Mouse (Mus musculus) macrophage (primary cell): ENCODE results near the gene Celsr1. TPM values are rescaled to one million over a fixed set of nuclear protein-coding genes. Genes with fewer than 3 reads are reported as not detected.

Source experiments
- H3K27ac ChIP-seq: fragments of 350-480 bp; formaldehyde crosslinking; 2 replicates; pipeline ENCODE4 v1.9.0; 2021
- H3K36me3 ChIP-seq: fragments of 350-480 bp; formaldehyde crosslinking; 2 replicates; pipeline ENCODE4 v1.9.0; 2021; ENCODE audit errors: inconsistent target
- H3K4me3 ChIP-seq: fragments of 350-480 bp; formaldehyde crosslinking; 2 replicates; pipeline ENCODE4 v1.9.0; 2021; ENCODE audit errors: inconsistent target
- H3K79me2 ChIP-seq: fragments of 350-480 bp; formaldehyde crosslinking; 2 replicates; pipeline ENCODE4 v1.9.0; 2021; ENCODE audit errors: inconsistent target
- WGBS: methylation state at CpG from one replicate; pipeline ENCODE4 v1.1.7; 2026; ENCODE audit warnings: inconsistent platforms; ENCODE audit not compliant: missing documents; 5-methylcytosine and 5-hydroxymethylcytosine counted together
- polyA plus RNA-seq: library from polyadenylated mRNA; stranded (reverse); fragments of 250-400 nt; gene quantifications from 3 replicates; pipeline ENCODE4 v1.2.4, GENCODE M21; 2018; ENCODE audit warnings: inconsistent platforms
- total RNA-seq, 78 experiments: library from RNA; depleted of rRNA; stranded (reverse); fragments of 250-400 nt; gene quantifications; 1 replicate in 9 of 78; 2 replicates in 24 of 78; 3 replicates in 43 of 78; 4 replicates in 2 of 78; pipeline ENCODE4 v1.2.4; 2018; ENCODE audit warnings: inconsistent platforms in 56 of 78

Gene Celsr1
- not detected for total RNA-seq (2018; cell fraction: chromatin; rRNA removed)
- under 1 TPM in 8 of 26 experiments, not detected in 18; under 0.01 to 0.05 (median under 0.01) TPM for total RNA-seq (2018; cell fraction: cytosol; rRNA removed)
- total RNA-seq (2018; cell fraction: nucleus; rRNA removed): under 1 TPM in 6 of 26 experiments, not detected in 20; 0.04 to 0.30 (median 0.07) TPM
- polyA plus RNA-seq: not detected in 3 replicates

- under 1% methylated on average over 80 of the region's 80 CpGs for WGBS
- H3K36me3 ChIP-seq: no peaks in the 10 kb centered on the region
- no peak within 1 kb of the TSS for H3K27ac ChIP-seq
- no peak within 1 kb of the TSS for H3K4me3 ChIP-seq
- no peaks in the 10 kb centered on the region for H3K79me2 ChIP-seq
Observed at GRCm38 (mm10) chr15:86033191-86033841, at the start of gene Celsr1. TSS of gene Celsr1 (minus strand) at chr15:86033777.

GRCm38 (mm10) chr15:86083261-86083741, 49.7 kb upstream of the Celsr1 start:
- WGBS: 11% methylated on average over 6 of the region's 6 CpGs
- no peaks in the 10 kb centered on the region for H3K36me3 ChIP-seq
- no peaks in the 10 kb centered on the region for H3K79me2 ChIP-seq
- no peak overlapping the region for H3K4me3 ChIP-seq
- H3K27ac ChIP-seq: no peak overlapping the region

DNA sequence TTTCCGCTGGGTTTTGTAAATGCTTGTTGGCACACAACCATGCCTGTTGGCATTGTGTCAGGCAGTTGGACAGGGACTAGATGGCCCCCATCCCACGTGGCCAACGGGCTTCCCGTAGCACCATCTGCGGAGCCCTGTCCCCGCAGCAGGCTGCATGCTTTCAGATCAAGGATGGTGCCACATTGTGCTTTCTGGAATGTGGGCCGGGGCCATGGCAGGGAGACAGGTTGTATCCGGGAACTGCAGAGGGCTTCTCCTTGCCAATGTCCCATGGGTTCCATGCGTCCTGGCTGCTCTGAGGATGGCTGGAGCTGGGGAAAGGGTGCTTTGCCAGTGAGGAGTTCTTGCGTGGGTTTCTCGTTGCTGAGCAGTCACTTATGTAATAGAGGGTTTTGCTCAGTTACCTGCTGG, 49.0 kb upstream of the Celsr1 start:
- 93% methylated on average over 11 of the region's 11 CpGs for WGBS
- H3K79me2 ChIP-seq: no peaks in the 10 kb centered on the region
- no peak overlapping the region for H3K4me3 ChIP-seq
- no peak overlapping the region for H3K27ac ChIP-seq
- H3K36me3 ChIP-seq: no peaks in the 10 kb centered on the region

- H3K79me2 ChIP-seq: no peaks in the 10 kb centered on the region
- no peak overlapping the region for H3K4me3 ChIP-seq
- 100% methylated on average over 7 of the region's 12 CpGs for WGBS
- no peaks in the 10 kb centered on the region for H3K36me3 ChIP-seq
- no peak overlapping the region for H3K27ac ChIP-seq
Observed at GRCm38 (mm10) chr15:86081654-86082053, 48.1 kb upstream of the Celsr1 start.

DNA sequence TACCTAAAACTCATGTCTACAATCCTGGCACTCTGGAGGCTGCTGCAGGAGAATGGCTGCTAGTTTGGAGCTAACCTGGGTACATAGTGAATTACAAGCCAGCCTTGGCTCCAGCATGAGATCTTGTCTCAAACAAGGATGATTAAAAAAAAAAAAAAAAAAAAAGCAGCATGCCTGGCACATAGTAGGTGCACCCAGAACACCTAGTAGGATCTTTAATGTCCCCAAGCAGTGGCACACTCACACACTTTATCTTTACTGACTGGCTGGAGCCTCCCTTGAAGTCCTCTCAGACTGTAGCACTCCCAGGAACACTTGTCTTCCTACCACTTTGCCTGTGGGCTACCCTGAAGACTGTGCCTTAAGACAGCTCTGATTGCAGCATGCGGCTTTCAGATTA, 46.8 kb upstream of the Celsr1 start:
- WGBS: 91% methylated on average over 1 of the region's 1 CpGs

DNA sequence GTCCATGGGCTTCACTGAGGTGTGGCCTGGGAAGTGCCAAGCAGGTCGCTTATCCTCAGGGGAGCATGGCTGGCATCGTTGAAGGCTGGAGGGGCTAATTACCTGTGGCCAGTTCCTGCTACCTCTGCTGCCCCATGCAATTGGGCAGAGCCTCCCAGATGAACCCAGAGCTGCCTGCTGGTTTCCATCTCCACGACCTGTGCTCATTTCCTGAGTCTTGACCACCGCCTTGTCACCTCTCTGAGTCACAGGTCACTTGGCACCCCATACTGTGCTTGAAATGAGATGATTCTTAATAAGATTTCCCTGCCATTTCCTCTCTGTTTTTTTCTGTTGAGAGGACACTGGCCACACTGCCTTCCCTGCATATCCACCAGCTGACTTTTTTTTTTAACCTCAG, 46.3 kb upstream of the Celsr1 start:
- Histone ChIP-seq H3K4me3 (no peak overlapping the region), H3K79me2 (no peaks in the 10 kb centered on the region), H3K27ac (no peak overlapping the region), H3K36me3 (no peaks in the 10 kb centered on the region)
- 77% methylated on average over 4 of the region's 4 CpGs for WGBS

More for the DNA sequence above, 46.8 kb upstream of the Celsr1 start:
- Histone ChIP-seq H3K36me3 (no peaks in the 10 kb centered on the region), H3K27ac (no peak overlapping the region), H3K79me2 (no peaks in the 10 kb centered on the region), H3K4me3 (no peak overlapping the region)

- 75% methylated on average over 5 of the region's 5 CpGs for WGBS
- Histone ChIP-seq H3K36me3 (no peaks in the 10 kb centered on the region), H3K79me2 (no peaks in the 10 kb centered on the region), H3K4me3 (no peak overlapping the region), H3K27ac (no peak overlapping the region)
Observed at GRCm38 (mm10) chr15:86079467-86079866, 45.9 kb upstream of the Celsr1 start.

DNA sequence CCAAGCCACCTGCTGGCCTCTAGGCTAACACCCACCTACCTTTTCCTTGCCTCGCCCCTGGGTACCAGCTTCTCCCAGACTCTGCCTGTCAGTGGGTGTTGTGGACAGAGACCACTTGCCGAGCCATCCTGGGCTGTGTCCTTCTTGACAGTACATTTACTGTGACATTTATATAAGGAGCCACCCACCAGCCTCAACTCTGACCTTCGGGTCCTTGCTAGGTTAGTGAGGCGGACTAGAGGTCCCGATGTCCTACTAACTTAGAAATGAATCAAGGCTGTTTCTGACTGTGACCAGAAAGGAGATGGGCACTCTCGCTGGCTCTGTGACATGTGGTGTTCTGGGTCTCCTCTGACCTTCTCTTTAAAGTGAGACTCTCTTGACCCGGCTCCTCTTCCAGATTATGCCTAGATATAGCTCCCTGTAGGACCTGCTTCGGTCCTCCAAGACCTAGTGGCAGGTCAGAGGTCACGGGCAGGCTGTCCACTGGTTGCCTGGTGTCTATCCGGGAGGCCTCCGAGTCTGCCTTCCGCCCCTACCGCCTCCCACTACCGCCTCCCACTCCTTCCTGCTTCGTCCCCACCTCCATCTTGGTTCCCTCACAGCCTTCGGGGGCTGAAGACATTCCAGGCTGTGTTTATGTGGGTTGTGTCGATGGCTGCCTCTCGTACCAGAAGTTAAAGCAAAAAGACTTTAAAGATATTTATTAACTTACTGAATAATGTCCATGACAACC, 45.1 kb upstream of the Celsr1 start:
- Histone ChIP-seq H3K79me2 (no peaks in the 10 kb centered on the region), H3K27ac (no peak overlapping the region), H3K36me3 (no peaks in the 10 kb centered on the region), H3K4me3 (no peak overlapping the region)
- WGBS: 83% methylated on average over 15 of the region's 18 CpGs

DNA sequence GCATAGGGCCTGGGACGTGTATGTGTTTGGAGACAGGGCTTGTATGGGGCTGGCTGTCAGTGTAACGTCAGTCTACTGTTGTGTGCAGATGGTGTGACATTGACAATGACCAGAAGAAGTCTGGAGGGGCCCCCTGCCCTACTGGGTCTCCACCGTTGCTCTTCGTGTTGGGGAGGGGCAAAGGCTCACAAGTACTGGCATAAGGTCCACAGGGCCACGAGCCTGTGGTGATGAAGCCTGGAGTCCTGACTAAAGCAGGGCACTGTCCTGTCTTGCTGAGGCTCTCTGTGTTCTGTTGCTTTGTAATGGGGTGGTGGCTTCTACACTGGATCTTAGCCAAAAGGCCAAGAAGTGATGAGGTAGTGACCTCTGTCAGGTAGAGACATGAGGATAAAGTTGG, 44.4 kb upstream of the Celsr1 start:
- no peaks in the 10 kb centered on the region for H3K79me2 ChIP-seq
- 84% methylated on average over 5 of the region's 5 CpGs for WGBS
- no peak overlapping the region for H3K4me3 ChIP-seq
- no peaks in the 10 kb centered on the region for H3K36me3 ChIP-seq
- H3K27ac ChIP-seq: no peak overlapping the region

DNA sequence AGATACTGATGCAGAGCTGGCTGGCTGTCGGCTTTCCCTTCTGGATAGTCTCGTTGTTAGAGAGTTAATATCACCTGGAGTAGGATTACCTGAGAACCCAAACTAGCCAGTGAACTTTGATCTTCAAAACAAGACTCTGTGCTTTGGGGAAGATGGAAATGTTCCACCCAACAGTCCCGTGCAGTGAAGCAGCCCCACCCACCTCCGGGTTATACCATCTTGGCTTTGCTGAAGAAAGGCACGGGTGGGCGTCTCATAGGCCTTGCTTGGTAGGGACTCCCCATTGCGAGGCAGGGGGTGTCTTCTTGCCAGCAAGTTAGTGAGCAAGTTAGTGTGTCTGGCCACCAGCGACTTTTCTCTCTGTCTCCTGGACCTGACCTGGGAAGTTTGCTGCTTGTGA, 42.8 kb upstream of the Celsr1 start:
- H3K36me3 ChIP-seq: no peaks in the 10 kb centered on the region
- H3K27ac ChIP-seq: no peak overlapping the region
- no peaks in the 10 kb centered on the region for H3K79me2 ChIP-seq
- 85% methylated on average over 8 of the region's 8 CpGs for WGBS
- H3K4me3 ChIP-seq: no peak overlapping the region

- no peaks in the 10 kb centered on the region for H3K79me2 ChIP-seq
- 89% methylated on average over 2 of the region's 2 CpGs for WGBS
- no peak overlapping the region for H3K27ac ChIP-seq
- no peak overlapping the region for H3K4me3 ChIP-seq
- no peaks in the 10 kb centered on the region for H3K36me3 ChIP-seq
Observed at GRCm38 (mm10) chr15:86076048-86076315, 42.4 kb upstream of the Celsr1 start.

- H3K27ac ChIP-seq: no peak overlapping the region
- H3K36me3 ChIP-seq: no peaks in the 10 kb centered on the region
- H3K4me3 ChIP-seq: no peak overlapping the region
- WGBS: 93% methylated on average over 20 of the region's 20 CpGs
- H3K79me2 ChIP-seq: no peaks in the 10 kb centered on the region
Observed at GRCm38 (mm10) chr15:86075305-86076047, 41.9 kb upstream of the Celsr1 start.

GRCm38 (mm10) chr15:86074171-86074937, 40.8 kb upstream of the Celsr1 start:
- Histone ChIP-seq H3K36me3 (no peaks in the 10 kb centered on the region), H3K79me2 (no peaks in the 10 kb centered on the region), H3K4me3 (no peak overlapping the region), H3K27ac (no peak overlapping the region)
- 92% methylated on average over 15 of the region's 16 CpGs for WGBS

GRCm38 (mm10) chr15:86071166-86071565, 37.6 kb upstream of the Celsr1 start:
- 71% methylated on average over 1 of the region's 1 CpGs for WGBS
- no peak overlapping the region for H3K27ac ChIP-seq
- H3K36me3 ChIP-seq: no peaks in the 10 kb centered on the region

More at GRCm38 (mm10) chr15:86071166-86071565, 37.6 kb upstream of the Celsr1 start:
- Histone ChIP-seq H3K79me2 (no peaks in the 10 kb centered on the region), H3K4me3 (no peak overlapping the region)
